Mouse (Mus musculus): ENCODE data around the gene Sell.

- TF ChIP-seq POLR2A (IDR thresholded peaks at IDR 0.05; ENCODE audit: control insufficient read depth, extremely low read depth, insufficient read depth, low read length, poor library complexity) (no peak), CTCF (IDR thresholded peaks at IDR 0.05; ENCODE audit: borderline replicate concordance, control insufficient read depth, extremely low read depth, insufficient read depth, low read length, poor library complexity) (no peak)
These were observed 26.1 kb downstream of the Sell start for GRCm38 (mm10) chr1:164087872-164088271.
